Mouse (Mus musculus): ENCODE measurements around the gene Dcps. TPM values are rescaled to one million over a fixed set of nuclear protein-coding genes. Genes with fewer than 3 reads are reported as not detected.
"Not testable (repeated sequence)": the region's sequence is repeated elsewhere in the genome, so short reads cannot be mapped to it uniquely, and the experiment has no call there.

The Dcps gene
- polyA plus RNA-seq, 1 experiment from 2014 or later: 26.1 TPM

DNA sequence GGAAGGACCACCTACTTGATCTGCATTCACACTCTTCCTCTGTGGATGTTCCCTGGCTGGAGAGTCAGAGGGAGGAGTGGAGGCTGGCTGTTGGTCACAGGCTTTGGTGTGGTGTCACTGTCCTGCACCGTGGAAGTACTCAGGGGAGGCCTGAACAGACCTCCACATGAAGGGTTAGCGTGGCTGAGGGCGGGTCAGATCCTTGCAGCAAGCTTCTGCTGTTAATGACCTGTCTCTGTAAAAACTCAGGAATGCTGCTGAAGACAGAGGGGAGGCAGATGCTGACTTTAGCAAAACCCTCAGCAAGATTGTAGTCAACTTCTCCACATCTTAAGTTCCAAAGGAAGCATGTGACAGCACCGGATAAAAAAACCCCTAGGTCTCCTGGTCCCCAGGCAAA, 19.0 kb downstream of the Dcps start:
- Histone ChIP-seq H3K27me3 (replicated peaks; ENCODE audit: control insufficient read depth, insufficient read depth, low read length) (no peaks in the 10 kb centered on the region), H3K4me2 (replicated peaks; ENCODE audit: low read depth) (no peak overlapping the region), H3K9me3 (ENCODE audit: control insufficient read depth) (no peaks in the 10 kb centered on the region), H3K4me1 (replicated peaks; ENCODE audit: control insufficient read depth, insufficient read depth, low read length) (no peaks in the 10 kb centered on the region), H3K4me3 (ENCODE audit: low read depth, low read length) (no peak overlapping the region), H3K36me3 (ENCODE audit: control insufficient read depth, insufficient read depth) (no peaks in the 10 kb centered on the region), H3K27ac (ENCODE audit: low read depth, low read length) (no peak overlapping the region), H3K9ac (ENCODE audit: low read depth, low read length) (no peak overlapping the region)
- ATAC-seq: no peak
- no peak for TF ChIP-seq CTCF (IDR thresholded peaks at IDR 0.05; ENCODE audit: low read depth)
- 82% methylated on average over 4 of the region's 4 CpGs for WGBS

DNA sequence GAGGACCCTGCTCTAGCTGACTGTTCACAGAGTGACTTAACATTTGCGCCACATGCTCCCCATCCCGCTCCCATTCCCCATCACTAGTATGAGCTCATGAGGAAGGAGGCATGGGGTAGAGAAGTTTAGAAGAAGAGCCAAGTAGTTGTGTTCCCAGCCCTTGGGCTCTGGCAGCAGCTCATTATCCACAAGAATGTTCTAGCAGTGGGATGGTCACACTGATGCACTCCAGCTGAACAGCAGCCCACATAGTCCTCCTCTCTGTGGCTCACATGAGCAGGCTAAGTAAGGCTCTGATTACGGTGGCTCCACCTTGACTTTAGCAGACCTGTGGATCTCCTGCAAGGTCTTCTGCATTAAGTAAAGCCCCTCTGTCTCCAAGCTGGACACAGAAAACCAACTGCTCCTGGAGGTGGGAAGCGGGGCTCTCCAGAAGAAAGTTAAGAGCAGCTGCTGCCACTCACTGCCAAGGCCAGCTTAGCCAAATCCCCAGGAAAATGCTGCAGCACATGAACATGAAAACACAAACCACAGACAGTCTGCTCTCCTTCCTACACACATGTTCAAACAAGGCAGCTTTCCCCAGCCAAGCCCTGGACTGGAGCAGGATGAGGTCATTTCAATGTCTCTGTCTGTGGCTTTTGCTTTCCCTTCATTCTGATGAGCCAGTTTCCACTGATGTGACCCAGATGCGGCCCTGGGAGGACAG, 19.7 kb downstream of the Dcps start:
- no peaks in the 10 kb centered on the region for H3K36me3 ChIP-seq (ENCODE audit: control insufficient read depth, insufficient read depth)
- no peak overlapping the region for H3K4me2 ChIP-seq (replicated peaks; ENCODE audit: low read depth)
- H3K27ac ChIP-seq (ENCODE audit: low read depth, low read length): no peak overlapping the region
- H3K4me3 ChIP-seq (ENCODE audit: low read depth, low read length): no peak overlapping the region
- no peak for TF ChIP-seq CTCF (IDR thresholded peaks at IDR 0.05; ENCODE audit: low read depth)
- no peaks in the 10 kb centered on the region for H3K4me1 ChIP-seq (replicated peaks; ENCODE audit: control insufficient read depth, insufficient read depth, low read length)
- WGBS: 89% methylated on average over 5 of the region's 5 CpGs
- H3K9ac ChIP-seq (ENCODE audit: low read depth, low read length): no peak overlapping the region
- ATAC-seq: no peak
- no peaks in the 10 kb centered on the region for H3K9me3 ChIP-seq (ENCODE audit: control insufficient read depth)
- H3K27me3 ChIP-seq (replicated peaks; ENCODE audit: control insufficient read depth, insufficient read depth, low read length): no peaks in the 10 kb centered on the region

DNA sequence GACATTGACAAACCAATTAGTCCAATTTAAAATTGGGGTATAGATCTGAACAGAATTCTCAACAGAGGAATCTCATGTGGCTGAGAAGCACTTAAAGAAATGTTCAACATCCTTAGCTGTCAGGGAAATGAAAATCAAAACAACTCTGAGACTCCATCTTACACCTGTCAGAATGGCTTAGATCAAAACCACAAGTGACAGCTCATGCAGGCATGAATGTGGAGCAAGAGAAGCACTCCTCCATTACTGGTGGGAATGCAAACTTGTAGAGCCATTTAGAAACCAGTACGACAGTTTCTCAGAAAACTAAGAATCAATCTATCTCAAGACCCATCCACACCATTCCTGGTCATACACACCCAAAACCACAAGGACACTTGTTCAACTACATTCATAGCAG, 22.9 kb downstream of the Dcps start:
- WGBS: 89% methylated on average over 1 of the region's 1 CpGs
- H3K9ac ChIP-seq (ENCODE audit: low read depth, low read length): no peak overlapping the region
- H3K4me3 ChIP-seq (ENCODE audit: low read depth, low read length): no peak overlapping the region
- H3K27ac ChIP-seq (ENCODE audit: low read depth, low read length): no peak overlapping the region
- H3K27me3 ChIP-seq (replicated peaks; ENCODE audit: control insufficient read depth, insufficient read depth, low read length): no peaks in the 10 kb centered on the region
- H3K4me1 ChIP-seq (replicated peaks; ENCODE audit: control insufficient read depth, insufficient read depth, low read length): no peaks in the 10 kb centered on the region
- H3K36me3 ChIP-seq (ENCODE audit: control insufficient read depth, insufficient read depth): no peaks in the 10 kb centered on the region
- TF ChIP-seq CTCF (IDR thresholded peaks at IDR 0.05; ENCODE audit: low read depth): no peak
- H3K9me3 ChIP-seq (ENCODE audit: control insufficient read depth): no peaks in the 10 kb centered on the region
- H3K4me2 ChIP-seq (replicated peaks; ENCODE audit: low read depth): no peak overlapping the region
- no peak for ATAC-seq

GRCm38 (mm10) chr9:35148822-35149221, 27.0 kb downstream of the Dcps start:
- not testable (repeated sequence) for H3K9me3 ChIP-seq (ENCODE audit: control insufficient read depth); H3K27me3 ChIP-seq (replicated peaks; ENCODE audit: control insufficient read depth, insufficient read depth, low read length); H3K4me1 ChIP-seq (replicated peaks; ENCODE audit: control insufficient read depth, insufficient read depth, low read length); ATAC-seq; H3K9ac ChIP-seq (ENCODE audit: low read depth, low read length); H3K27ac ChIP-seq (ENCODE audit: low read depth, low read length); H3K4me2 ChIP-seq (replicated peaks; ENCODE audit: low read depth); H3K4me3 ChIP-seq (ENCODE audit: low read depth, low read length); H3K36me3 ChIP-seq (ENCODE audit: control insufficient read depth, insufficient read depth)

- not testable (repeated sequence) for H3K27me3 ChIP-seq (replicated peaks; ENCODE audit: control insufficient read depth, insufficient read depth, low read length); H3K4me1 ChIP-seq (replicated peaks; ENCODE audit: control insufficient read depth, insufficient read depth, low read length); H3K36me3 ChIP-seq (ENCODE audit: control insufficient read depth, insufficient read depth); H3K9me3 ChIP-seq (ENCODE audit: control insufficient read depth); H3K27ac ChIP-seq (ENCODE audit: low read depth, low read length); H3K9ac ChIP-seq (ENCODE audit: low read depth, low read length); ATAC-seq; H3K4me2 ChIP-seq (replicated peaks; ENCODE audit: low read depth); H3K4me3 ChIP-seq (ENCODE audit: low read depth, low read length)
- 94% methylated on average over 14 of the region's 14 CpGs for WGBS
Observed at GRCm38 (mm10) chr9:35147261-35147660, 28.6 kb downstream of the Dcps start.

- no peak overlapping the region for H3K27ac ChIP-seq (ENCODE audit: low read depth, low read length)
- H3K9ac ChIP-seq (ENCODE audit: low read depth, low read length): no peak overlapping the region
- ATAC-seq: no peak
- H3K4me1 ChIP-seq (replicated peaks; ENCODE audit: control insufficient read depth, insufficient read depth, low read length): no peaks in the 10 kb centered on the region
- no peak overlapping the region for H3K4me3 ChIP-seq (ENCODE audit: low read depth, low read length)
- H3K27me3 ChIP-seq (replicated peaks; ENCODE audit: control insufficient read depth, insufficient read depth, low read length): no peaks in the 10 kb centered on the region
- H3K9me3 ChIP-seq (ENCODE audit: control insufficient read depth): no peaks in the 10 kb centered on the region
- 87% methylated on average over 1 of the region's 1 CpGs for WGBS
- no peaks in the 10 kb centered on the region; the same call in 1 of the 2 replicates for H3K36me3 ChIP-seq (ENCODE audit: control insufficient read depth, insufficient read depth)
- TF ChIP-seq CTCF (IDR thresholded peaks at IDR 0.05; ENCODE audit: low read depth): no peak
- H3K4me2 ChIP-seq (replicated peaks; ENCODE audit: low read depth): no peak overlapping the region
Observed at GRCm38 (mm10) chr9:35145829-35146228, 30.0 kb downstream of the Dcps start.

- 83% methylated on average over 9 of the region's 9 CpGs for WGBS
- ATAC-seq: no peak
- Histone ChIP-seq H3K9me3 (ENCODE audit: control insufficient read depth) (no peaks in the 10 kb centered on the region), H3K27me3 (replicated peaks; ENCODE audit: control insufficient read depth, insufficient read depth, low read length) (no peaks in the 10 kb centered on the region), H3K27ac (ENCODE audit: low read depth, low read length) (no peak overlapping the region), H3K4me3 (ENCODE audit: low read depth, low read length) (no peak overlapping the region), H3K4me2 (replicated peaks; ENCODE audit: low read depth) (no peak overlapping the region), H3K36me3 (ENCODE audit: control insufficient read depth, insufficient read depth) (no peaks in the 10 kb centered on the region; the same call in 1 of the 2 replicates), H3K4me1 (replicated peaks; ENCODE audit: control insufficient read depth, insufficient read depth, low read length) (no peaks in the 10 kb centered on the region), H3K9ac (ENCODE audit: low read depth, low read length) (no peak overlapping the region)
- TF ChIP-seq CTCF (IDR thresholded peaks at IDR 0.05; ENCODE audit: low read depth): no peak
Observed at GRCm38 (mm10) chr9:35145118-35145517, 30.7 kb downstream of the Dcps start.

Measured in intestine, postnatal 0 days (tissue).